Mouse (Mus musculus): ENCODE data around the gene Anks1b.

DNA sequence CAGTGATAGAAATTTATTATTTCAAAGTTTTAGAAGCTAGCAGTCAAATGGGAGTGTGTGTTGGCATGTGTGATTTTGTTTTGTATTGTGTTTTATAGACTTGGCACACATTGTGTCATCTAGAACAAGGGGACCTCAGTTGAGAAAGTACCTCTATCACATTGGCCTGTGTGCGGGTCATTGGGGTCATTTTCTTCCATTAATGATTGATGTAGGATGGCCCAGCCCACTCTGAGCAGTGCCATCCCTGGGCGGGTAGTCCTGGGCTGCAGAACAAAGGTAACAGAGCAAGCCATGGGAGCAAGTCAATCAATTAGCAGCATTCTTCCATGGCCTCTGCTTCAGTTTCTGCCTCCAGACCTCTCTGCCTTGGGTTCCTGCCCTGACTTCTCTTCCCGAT is 34.5 kb upstream of the Anks1b start:
- no peak for TF ChIP-seq EP300 (optimal IDR thresholded peaks at IDR 0.05)
- no peak for TF ChIP-seq CTCF (IDR thresholded peaks at IDR 0.05; ENCODE audit: low read depth)
